Mouse (Mus musculus) MEL-GATA-1-ER (cell line): ENCODE results near the gene Asap2.

Experiments used
- DNase-seq: peaks from one replicate; pipeline ENCODE4 v3.0.0-alpha.2; 2012; ENCODE audit warnings: low read depth; ENCODE audit errors: extremely low read depth

Gene Asap2

GRCm38 (mm10) chr12:21306721-21307120 is 316.5 kb downstream of the Asap2 start:
- no peak for DNase-seq

GRCm38 (mm10) chr12:21312201-21312600 is 321.9 kb downstream of the Asap2 start:
- no peak for DNase-seq

- DNase-seq, result no peak
These were observed 325.9 kb downstream of the Asap2 start, which contains the start of gene Iah1 for GRCm38 (mm10) chr12:21315923-21316868. Iah1 (plus strand) TSS chr12:21316389.

- no peak for DNase-seq
These were observed 326.6 kb downstream of the Asap2 start for GRCm38 (mm10) chr12:21316869-21317265.

DNA sequence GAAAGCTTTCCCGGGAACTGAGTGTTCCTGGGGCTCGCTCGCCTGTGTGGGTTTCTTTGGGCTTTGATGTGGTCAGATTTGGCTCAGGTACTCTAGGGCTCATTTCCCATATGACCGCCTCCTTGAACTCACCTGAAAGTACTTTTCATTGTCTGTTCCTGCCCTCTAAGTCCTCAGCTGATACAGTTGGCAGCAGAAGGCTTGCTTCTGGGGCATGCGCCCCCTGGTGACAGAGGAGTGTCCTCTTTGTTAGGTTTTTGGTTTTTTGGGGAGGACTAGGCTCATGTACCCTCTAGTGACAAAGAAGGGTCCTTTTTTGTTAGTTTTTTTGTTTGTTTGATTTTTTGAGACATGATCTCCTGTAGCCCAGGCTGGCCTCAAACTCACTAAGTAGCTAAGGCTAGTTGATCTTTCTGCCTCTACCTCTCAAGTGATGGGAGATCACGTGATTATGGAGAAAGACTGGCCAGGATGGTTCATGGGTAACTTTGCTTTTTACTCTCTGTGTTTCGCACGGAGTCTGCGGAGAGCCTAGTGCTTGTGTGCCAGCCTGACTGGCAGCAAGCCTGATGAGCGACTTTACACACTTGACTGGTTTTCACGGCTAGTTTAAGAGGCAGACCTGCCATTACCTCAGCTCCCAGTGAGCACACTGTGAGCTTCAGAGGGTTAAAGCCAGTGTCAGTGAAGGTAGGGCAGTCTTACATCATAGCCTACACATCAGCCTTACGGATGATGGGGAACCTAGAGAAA is 328.1 kb downstream of the Asap2 start:
- no peak for DNase-seq
